Mouse (Mus musculus): ENCODE data around the gene Irx1. TPM values are rescaled to one million over a fixed set of nuclear protein-coding genes. Genes with fewer than 3 reads are reported as not detected.

Gene Irx1
- total and polyA plus RNA-seq, 3 experiments: not detected

- Histone ChIP-seq H3K36me3 (replicated peaks) (no peaks in the 10 kb centered on the region), H3K4me1 (ENCODE audit: insufficient read depth, low read depth, low read length) (no peaks in the 10 kb centered on the region), H3K9me3 (replicated peaks) (peaks cover 48% of the 10 kb centered on the region), H3K4me3 (ENCODE audit: low read depth, low read length) (no peak overlapping the region), H3K27me3 (ENCODE audit: insufficient read depth, low read length) (no peaks in the 10 kb centered on the region)
- no peak for ATAC-seq (ENCODE audit: extremely low read depth, insufficient number of reproducible peaks, low FRiP score, poor library complexity, severe bottlenecking)
- TF ChIP-seq POLR2AphosphoS5 (IDR thresholded peaks at IDR 0.05; ENCODE audit: insufficient replicate concordance, low read depth, low read length) (no peak), GATA2 (IDR thresholded peaks at IDR 0.05; ENCODE audit: borderline replicate concordance, low read depth, low read length) (no peak), CTCF (IDR thresholded peaks at IDR 0.05; ENCODE audit: low read depth, low read length) (no peak), TAL1 (conservative IDR thresholded peaks at IDR 0.05; ENCODE audit: low read depth, low read length) (no peak), GATA1 (IDR thresholded peaks at IDR 0.05; ENCODE audit: borderline replicate concordance, low read length) (no peak)
- DNase-seq (ENCODE audit: low spot score): no peak
These were observed 13.7 kb downstream of the Irx1 start for GRCm38 (mm10) chr13:71949859-71950258.

- H3K4me3 ChIP-seq (ENCODE audit: low read depth, low read length): no peak overlapping the region
- no peak for TF ChIP-seq CTCF (IDR thresholded peaks at IDR 0.05; ENCODE audit: low read depth, low read length)
- TF ChIP-seq GATA1 (IDR thresholded peaks at IDR 0.05; ENCODE audit: borderline replicate concordance, low read length): no peak
- no peak for TF ChIP-seq GATA2 (IDR thresholded peaks at IDR 0.05; ENCODE audit: borderline replicate concordance, low read depth, low read length)
- TF ChIP-seq POLR2AphosphoS5 (IDR thresholded peaks at IDR 0.05; ENCODE audit: insufficient replicate concordance, low read depth, low read length): no peak
- peaks cover 51% of the 10 kb centered on the region for H3K9me3 ChIP-seq (replicated peaks)
- H3K27me3 ChIP-seq (ENCODE audit: insufficient read depth, low read length): no peaks in the 10 kb centered on the region
- ATAC-seq (ENCODE audit: extremely low read depth, insufficient number of reproducible peaks, low FRiP score, poor library complexity, severe bottlenecking) (no peak), DNase-seq (ENCODE audit: low spot score) (no peak)
- no peaks in the 10 kb centered on the region for H3K36me3 ChIP-seq (replicated peaks)
- H3K4me1 ChIP-seq (ENCODE audit: insufficient read depth, low read depth, low read length): no peaks in the 10 kb centered on the region
These were observed 53.2 kb downstream of the Irx1 start for GRCm38 (mm10) chr13:71910361-71910760.
